ENCODE assay signal across 11 mouse cellular contexts in the genomic region with DNA sequence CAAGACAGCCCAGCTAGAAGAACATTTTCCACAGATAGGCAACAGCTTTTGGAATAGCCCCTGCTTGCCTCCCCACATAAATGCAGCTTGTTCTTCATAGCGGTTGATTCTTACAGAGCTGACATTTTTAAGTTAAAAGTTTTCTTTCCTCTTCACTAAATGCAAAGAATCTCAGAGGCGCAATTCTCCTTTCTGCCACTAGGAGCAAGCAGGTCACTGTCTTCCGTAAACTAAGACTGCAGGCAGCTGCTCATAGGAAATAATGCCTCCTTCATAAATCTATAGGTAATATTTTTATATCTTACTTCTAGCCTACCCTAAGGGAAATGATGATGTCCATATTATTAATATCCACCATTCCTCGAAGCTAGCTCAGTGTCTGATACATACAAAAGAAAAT. TPM values are rescaled to one million over a fixed set of nuclear protein-coding genes. Genes with fewer than 3 reads are reported as not detected.
A peak's percentile ranks its signal among the peaks of the same experiment; 100 is the strongest.
DNase-seq lines count a peak whose midpoint lies in the region; ATAC-seq and TF ChIP-seq lines count a peak whose summit lies in the region.
"Had no signal": no experiment of that assay in that cellular context is flagged by ENCODE, and none has a peak within 500 bp of the region (broad histone marks: within the 10 kb centered on the region; RNA-seq: fewer than 3 reads in every experiment).

No protein-coding gene starts in this region.

- peak; percentile 73 for TF ChIP-seq CTCF in kidney, postnatal 0 days (IDR thresholded peaks at IDR 0.05; ENCODE audit: low read depth)

- no peak overlapping the region for H3K4me2 ChIP-seq in kidney, postnatal 0 days (ENCODE audit: low read length)
- no peak overlapping the region for H3K4me2 ChIP-seq in kidney, embryonic 16.5 days (replicated peaks; ENCODE audit: low read depth, low read length)
- H3K4me2 ChIP-seq in embryonic facial prominence, embryonic 11.5 days (ENCODE audit: low read depth, low read length) = no peak overlapping the region
- H3K4me2 ChIP-seq: limb, embryonic 13.5 days; stomach, embryonic 15.5 days had no signal

- no peak for ATAC-seq in kidney, postnatal 0 days (replicated peaks; ENCODE audit: low FRiP score, low read depth)
- ATAC-seq in kidney, embryonic 16.5 days (ENCODE audit: low FRiP score, low TSS enrichment) = no peak
- no peak for ATAC-seq in embryonic facial prominence, embryonic 11.5 days (replicated peaks; ENCODE audit: insufficient number of reproducible peaks, low FRiP score, low TSS enrichment, low read depth)

- no peak overlapping the region for H3K9ac ChIP-seq in kidney, postnatal 0 days (ENCODE audit: low read depth, low read length)
- no peak overlapping the region for H3K9ac ChIP-seq in kidney, embryonic 16.5 days (replicated peaks; ENCODE audit: low read length)
- H3K9ac ChIP-seq in embryonic facial prominence, embryonic 11.5 days (replicated peaks; ENCODE audit: low read length) = no peak overlapping the region
- H3K9ac ChIP-seq: limb, embryonic 13.5 days; stomach, embryonic 15.5 days had no signal

- H3K27ac ChIP-seq in kidney, postnatal 0 days = no peak overlapping the region
- H3K27ac ChIP-seq in kidney, embryonic 16.5 days (ENCODE audit: low read length) = no peak overlapping the region
- H3K27ac ChIP-seq in embryonic facial prominence, embryonic 11.5 days (replicated peaks; ENCODE audit: low read depth, low read length) = no peak overlapping the region
- H3K27ac ChIP-seq: limb, embryonic 13.5 days; stomach, embryonic 15.5 days had no signal

- peaks cover 11% of the 10 kb centered on the region; the same call in 1 of the 2 replicates for H3K4me1 ChIP-seq in kidney, postnatal 0 days (replicated peaks; ENCODE audit: insufficient read depth, low read length)
- peaks cover 13% of the 10 kb centered on the region for H3K4me1 ChIP-seq in kidney, embryonic 16.5 days (ENCODE audit: insufficient read depth, low read length)
- no peaks in the 10 kb centered on the region for H3K4me1 ChIP-seq in embryonic facial prominence, embryonic 11.5 days (ENCODE audit: control insufficient read depth, insufficient read depth, low read length)
- H3K4me1 ChIP-seq: stomach, embryonic 15.5 days had no signal

- 44% methylated on average over 4 of the region's 4 CpGs for WGBS in kidney, postnatal 0 days
- WGBS in kidney, embryonic 16.5 days = 36% methylated on average over 4 of the region's 4 CpGs
- WGBS in embryonic facial prominence, embryonic 11.5 days = 24% methylated on average over 4 of the region's 4 CpGs

- H3K36me3 ChIP-seq in kidney, postnatal 0 days (ENCODE audit: insufficient read depth, low read length) = no peaks in the 10 kb centered on the region
- H3K36me3 ChIP-seq in kidney, embryonic 16.5 days (ENCODE audit: insufficient read depth, low read length) = no peaks in the 10 kb centered on the region
- no peaks in the 10 kb centered on the region for H3K36me3 ChIP-seq in embryonic facial prominence, embryonic 11.5 days (replicated peaks; ENCODE audit: control insufficient read depth, insufficient read depth, low read depth, low read length)
- H3K36me3 ChIP-seq: limb, embryonic 13.5 days; stomach, embryonic 15.5 days had no signal

- H3K4me3 ChIP-seq in kidney, postnatal 0 days (replicated peaks; ENCODE audit: low read depth, low read length) = no peak overlapping the region
- no peak overlapping the region for H3K4me3 ChIP-seq in kidney, embryonic 16.5 days (ENCODE audit: low read length)
- H3K4me3 ChIP-seq in embryonic facial prominence, embryonic 11.5 days (ENCODE audit: low read depth, low read length) = no peak overlapping the region
- H3K4me3 ChIP-seq: limb, embryonic 13.5 days; stomach, embryonic 15.5 days had no signal

- H3K27me3 ChIP-seq in kidney, postnatal 0 days (ENCODE audit: insufficient read depth, low read length) = 0 out of 2 replicates have a peak, but pooled peaks cover 2% of the 10 kb centered on the region
- H3K27me3 ChIP-seq in kidney, embryonic 16.5 days (ENCODE audit: insufficient read depth, low read length) = no peaks in the 10 kb centered on the region
- H3K27me3 ChIP-seq in embryonic facial prominence, embryonic 11.5 days (ENCODE audit: control insufficient read depth, insufficient read depth, low read length) = no peaks in the 10 kb centered on the region
- H3K27me3 ChIP-seq: limb, embryonic 13.5 days had no signal

- DNase-seq in adrenal gland, postnatal 36 days = peak; percentile 4 to 33
- no peak for DNase-seq in adrenal gland, adult 8-10 months
- peak; percentile 47 for DNase-seq in kidney, postnatal 0 days (ENCODE audit: low spot score)
- DNase-seq in 416B (ENCODE audit: low read depth) = peak; percentile 8
- peak; percentile 74 for DNase-seq in embryonic facial prominence, embryonic 11.5 days (ENCODE audit: low spot score)
- no peak for DNase-seq in spleen, postnatal 4 days (ENCODE audit: low spot score in 2 of 2)
- no peak for DNase-seq in thymus, postnatal 10 days (ENCODE audit: low spot score in 2 of 2)
- DNase-seq: B cell, adult 2 months had no signal

- no peaks in the 10 kb centered on the region for H3K9me3 ChIP-seq in kidney, postnatal 0 days (replicated peaks; ENCODE audit: low read length)
- no peaks in the 10 kb centered on the region for H3K9me3 ChIP-seq in kidney, embryonic 16.5 days (ENCODE audit: low read length)
- no peaks in the 10 kb centered on the region for H3K9me3 ChIP-seq in embryonic facial prominence, embryonic 11.5 days (replicated peaks; ENCODE audit: control insufficient read depth, low read length)
- H3K9me3 ChIP-seq: limb, embryonic 13.5 days; stomach, embryonic 15.5 days had no signal

RNA-seq across cellular contexts. Expression of a gene that starts 4.9 kb away (rescaled TPM):
- total RNA-seq in adrenal gland, postnatal 36 days (2021) = 10 to 100 TPM; 14.6 to 20.0 TPM
- 10 to 100 TPM; 14.6 to 16.8 (median 15.8) TPM for total RNA-seq in adrenal gland, adult 8-10 months (2022)
- polyA plus RNA-seq in kidney, postnatal 0 days (2015; fragmentation: Nextera tagmentation; extraction: Ambion mirVana) = 105 and 109 TPM in 2 replicates
- polyA plus RNA-seq in kidney, embryonic 16.5 days (2015; fragmentation: Nextera tagmentation; extraction: Ambion mirVana) = 151 and 159 TPM in 2 replicates
- polyA plus RNA-seq in embryonic facial prominence, embryonic 11.5 days (2014; fragmentation: Nextera tagmentation; extraction: Ambion mirVana) = 187 and 192 TPM in 2 replicates

Comparison
In these comparisons a context has a peak if more than half of its experiments do, and no peak if none do; other contexts are left out.
1. DNase-seq: peak in adrenal gland, postnatal 36 days (2 of 2), kidney, postnatal 0 days (single experiment), 416B (single experiment) and embryonic facial prominence, embryonic 11.5 days (single experiment); none in adrenal gland, adult 8-10 months (single experiment), spleen, postnatal 4 days (0 of 2) and thymus, postnatal 10 days (0 of 2).